Mouse (Mus musculus) megakaryocyte-erythroid progenitor cell, adult 5-6 weeks (primary cell): ENCODE measurements around the gene Bcl2l10. TPM values are rescaled to one million over a fixed set of nuclear protein-coding genes. Genes with fewer than 3 reads are reported as not detected.
A peak's percentile ranks its signal among the peaks of the same experiment; 100 is the strongest.

Experiments used
- ATAC-seq: replicated peaks from 2 replicates; pipeline ENCODE4 v1.8.0; 2016; ENCODE audit warnings: mild to moderate bottlenecking, inconsistent platforms; ENCODE audit not compliant: severe bottlenecking, poor library complexity, low FRiP score, low TSS enrichment
- total RNA-seq, 2 experiments: library from RNA; stranded (forward) in 1 of 2; stranded (reverse) in 1 of 2; fragments of 200-1000, 215-1000 nt in 1 of 2; fragments of >200 nt in 1 of 2; fragmentation: Nextera tagmentation in 1 of 2; gene quantifications; 2 replicates each; pipeline ENCODE4 v1.2.3; 2014 to 2017

Gene Bcl2l10
- total RNA-seq, 2 experiments from 2014 or later: not detected

GRCm38 (mm10) chr9:75385218-75385974, 37.8 kb downstream of the Bcl2l10 start:
- no peak for ATAC-seq

- ATAC-seq: no peak
Observed at GRCm38 (mm10) chr9:75393251-75393650, 45.7 kb downstream of the Bcl2l10 start.

GRCm38 (mm10) chr9:75395971-75396370, 48.4 kb downstream of the Bcl2l10 start:
- ATAC-seq: no peak

GRCm38 (mm10) chr9:75399069-75399468, 51.5 kb downstream of the Bcl2l10 start:
- no peak for ATAC-seq

GRCm38 (mm10) chr9:75400639-75401038, 53.1 kb downstream of the Bcl2l10 start:
- peak; percentile 64 for ATAC-seq

Other genes starting within 250 kb of the Bcl2l10 start
- not detected in 2 replicates for gene Myo5c, start 115.7 kb upstream of the Bcl2l10 start, total RNA-seq (2014; fragmentation: Nextera tagmentation)
- gene Myo5c, start 115.7 kb upstream of the Bcl2l10 start, total RNA-seq (2017): 0.38 TPM in 1 of 2 replicates, not detected in the other
- gene Gnb5, start 41.5 kb upstream of the Bcl2l10 start, total RNA-seq (2014; fragmentation: Nextera tagmentation): not detected in 2 replicates
- gene Gnb5, start 41.5 kb upstream of the Bcl2l10 start, total RNA-seq (2017): 1.1 and 1.3 TPM in 2 replicates
- 28.6 and 30.0 TPM in 2 replicates for gene Mapk6, start 62.2 kb downstream of the Bcl2l10 start, total RNA-seq (2014; fragmentation: Nextera tagmentation)
- gene Mapk6, start 62.2 kb downstream of the Bcl2l10 start, total RNA-seq (2017): 37.8 and 38.0 TPM in 2 replicates
- gene Leo1, start 93.8 kb downstream of the Bcl2l10 start, total RNA-seq (2014; fragmentation: Nextera tagmentation): 36.6 and 37.5 TPM in 2 replicates
- gene Leo1, start 93.8 kb downstream of the Bcl2l10 start, total RNA-seq (2017): 76.8 and 84.1 TPM in 2 replicates
- gene Tmod3, start 211.9 kb downstream of the Bcl2l10 start, total RNA-seq (2014; fragmentation: Nextera tagmentation): 26.5 and 30.0 TPM in 2 replicates
- gene Tmod3, start 211.9 kb downstream of the Bcl2l10 start, total RNA-seq (2017): 45.0 and 65.9 TPM in 2 replicates